Mouse (Mus musculus) heart, embryonic 10.5 days (tissue): ENCODE results near the gene Slc13a5. TPM values are rescaled to one million over a fixed set of nuclear protein-coding genes. Genes with fewer than 3 reads are reported as not detected.

Experiments used
- DNase-seq: peaks from one replicate; pipeline ENCODE4 v3.0.0-alpha.2; 2017; ENCODE audit warnings: low spot score
- H3K27ac ChIP-seq: fragments of 300-500 bp; sonication (generic); 2 replicates; pipeline ENCODE4 v1.5.1; 2016; ENCODE audit warnings: mild to moderate bottlenecking
- H3K27me3 ChIP-seq: fragments of 300-500 bp; sonication (generic); 2 replicates; pipeline ENCODE4 v1.6.1; 2016; ENCODE audit warnings: mild to moderate bottlenecking; ENCODE audit not compliant: poor library complexity, insufficient read depth, severe bottlenecking
- H3K36me3 ChIP-seq: fragments of 300-500 bp; sonication (generic); 2 replicates; pipeline ENCODE4 v1.6.1; 2016; ENCODE audit warnings: mild to moderate bottlenecking, moderate library complexity
- H3K4me1 ChIP-seq: fragments of 300-500 bp; sonication (generic); 2 replicates; pipeline ENCODE4 v1.6.1; 2016; ENCODE audit warnings: mild to moderate bottlenecking
- H3K4me3 ChIP-seq: fragments of 300-500 bp; sonication (generic); 2 replicates; pipeline ENCODE4 v1.5.1; 2016; ENCODE audit warnings: mild to moderate bottlenecking, moderate library complexity
- H3K9me3 ChIP-seq: fragments of 300-500 bp; sonication (generic); 2 replicates; pipeline ENCODE4 v1.6.1; 2016; ENCODE audit warnings: mild to moderate bottlenecking, moderate library complexity
- WGBS: fragments of 180-500 bp; shearing (Covaris S2); methylation state at CpG from one replicate; pipeline ENCODE4 v1.1.7; 2016; 5-methylcytosine and 5-hydroxymethylcytosine counted together
- polyA plus RNA-seq: library from polyadenylated mRNA; unstranded; fragments of >200 nt; fragmentation: Nextera tagmentation; extraction: Ambion mirVana; gene quantifications from 2 replicates; pipeline ENCODE4 v1.2.1, GENCODE M21; 2016

The Slc13a5 gene
- polyA plus RNA-seq, 1 experiment from 2014 or later = 0.18 TPM

DNA sequence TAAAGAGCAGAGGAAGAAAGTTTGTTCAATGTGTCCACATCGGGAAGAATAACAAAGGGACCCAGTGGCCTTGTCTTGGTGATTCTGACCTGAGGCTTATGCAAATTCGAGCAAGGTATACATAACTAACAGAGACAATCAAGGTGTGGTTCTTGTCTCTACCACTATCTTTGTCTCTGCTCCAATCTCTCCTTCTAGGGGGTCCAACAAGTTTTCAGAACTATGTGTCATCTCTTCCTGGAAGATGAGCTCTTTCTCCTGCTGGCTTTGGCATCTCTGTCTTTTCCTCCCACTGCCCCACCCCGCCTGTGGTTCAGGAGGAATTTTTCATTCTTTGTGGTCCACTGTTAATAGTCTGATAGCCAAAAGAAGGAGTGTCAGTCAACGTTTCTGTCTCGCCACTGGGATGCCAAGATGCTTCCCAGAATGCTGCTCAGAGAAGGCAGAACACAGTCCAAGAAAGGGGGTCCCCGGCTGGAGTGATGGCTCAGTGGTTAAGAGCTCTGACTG is 19.0 kb upstream of the Slc13a5 start:
- H3K4me1 ChIP-seq = no peaks in the 10 kb centered on the region
- no peak overlapping the region for H3K4me3 ChIP-seq
- 67% methylated on average over 6 of the region's 6 CpGs for whole genome bisulfite sequencing
- H3K27me3 ChIP-seq = no peaks in the 10 kb centered on the region
- DNase-seq = no peak
- H3K36me3 ChIP-seq = no peaks in the 10 kb centered on the region
- H3K9me3 ChIP-seq = no peaks in the 10 kb centered on the region
- H3K27ac ChIP-seq = no peak overlapping the region

DNA sequence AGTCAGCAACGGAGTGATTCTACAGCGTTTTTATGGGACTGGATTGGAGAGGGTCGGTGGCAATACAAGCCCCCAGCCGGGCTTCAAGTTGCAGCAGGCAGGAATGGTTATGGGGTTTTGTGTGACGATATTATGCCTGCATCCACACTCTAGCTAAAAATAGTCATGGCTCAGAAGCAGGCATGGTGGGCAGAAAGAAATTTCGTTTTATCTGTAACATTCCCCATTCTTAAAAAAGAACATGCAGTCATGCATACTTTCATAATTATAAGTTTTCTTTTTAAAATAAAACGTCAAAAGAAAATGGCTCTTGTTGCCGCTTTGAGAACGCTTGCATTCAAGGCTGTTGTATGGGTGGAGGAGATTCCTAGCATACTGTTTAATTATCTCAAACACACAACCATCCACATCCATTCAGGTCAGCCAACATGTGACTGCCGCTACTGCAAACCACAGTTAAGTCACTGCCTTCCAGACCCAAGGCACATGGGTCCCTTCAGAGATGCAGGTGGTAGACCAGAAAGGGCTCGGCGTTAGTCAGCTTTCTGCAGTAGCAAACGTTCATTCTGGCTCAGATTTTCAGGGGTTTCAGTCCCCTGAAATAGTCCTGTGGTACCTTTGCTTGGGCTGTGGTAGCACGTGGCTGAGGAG is 17.6 kb upstream of the Slc13a5 start:
- no peaks in the 10 kb centered on the region for H3K4me1 ChIP-seq
- no peaks in the 10 kb centered on the region for H3K36me3 ChIP-seq
- H3K27ac ChIP-seq = no peak overlapping the region
- 79% methylated on average over 14 of the region's 14 CpGs for WGBS
- no peak for DNase-seq
- no peak overlapping the region for H3K4me3 ChIP-seq
- no peaks in the 10 kb centered on the region for H3K27me3 ChIP-seq
- H3K9me3 ChIP-seq = no peaks in the 10 kb centered on the region

DNA sequence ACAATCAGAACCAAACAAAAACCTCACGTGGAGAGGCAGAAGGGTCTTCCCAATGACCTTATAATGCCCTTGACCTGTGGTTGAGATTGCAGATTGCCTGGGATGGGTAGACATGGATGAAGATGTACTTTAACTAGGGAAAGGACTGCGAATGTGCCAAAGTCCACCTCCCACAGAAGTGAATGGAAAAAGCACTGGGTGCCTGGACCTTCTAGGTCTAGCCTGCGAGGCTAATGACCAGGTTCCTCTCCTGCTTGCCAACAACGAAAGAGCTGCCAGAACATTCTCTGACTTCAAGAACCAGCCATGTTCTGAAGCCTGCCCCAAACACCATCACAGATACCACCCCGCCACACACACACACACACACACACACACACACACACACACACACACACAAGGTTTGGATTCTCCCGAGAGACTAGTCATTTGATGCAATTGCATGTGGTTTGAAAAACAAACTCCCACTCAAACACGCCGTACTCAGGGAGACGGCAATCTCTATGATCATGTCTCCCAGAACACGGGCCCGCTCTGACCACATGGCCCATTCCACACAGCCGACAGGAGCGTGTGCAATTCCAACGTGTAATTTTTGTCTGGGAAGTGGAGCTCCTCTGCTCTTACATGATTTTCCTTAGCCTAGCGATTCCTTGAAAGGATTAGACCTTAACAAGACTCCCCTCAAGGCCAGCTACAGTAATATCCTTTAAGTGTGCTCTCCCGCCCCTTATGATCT is 16.6 kb upstream of the Slc13a5 start:
- DNase-seq = no peak
- Histone ChIP-seq H3K9me3 (no peaks in the 10 kb centered on the region), H3K4me1 (no peaks in the 10 kb centered on the region), H3K27me3 (no peaks in the 10 kb centered on the region), H3K27ac (no peak overlapping the region), H3K4me3 (no peak overlapping the region), H3K36me3 (no peaks in the 10 kb centered on the region)
- 86% methylated on average over 16 of the region's 16 CpGs for WGBS

DNA sequence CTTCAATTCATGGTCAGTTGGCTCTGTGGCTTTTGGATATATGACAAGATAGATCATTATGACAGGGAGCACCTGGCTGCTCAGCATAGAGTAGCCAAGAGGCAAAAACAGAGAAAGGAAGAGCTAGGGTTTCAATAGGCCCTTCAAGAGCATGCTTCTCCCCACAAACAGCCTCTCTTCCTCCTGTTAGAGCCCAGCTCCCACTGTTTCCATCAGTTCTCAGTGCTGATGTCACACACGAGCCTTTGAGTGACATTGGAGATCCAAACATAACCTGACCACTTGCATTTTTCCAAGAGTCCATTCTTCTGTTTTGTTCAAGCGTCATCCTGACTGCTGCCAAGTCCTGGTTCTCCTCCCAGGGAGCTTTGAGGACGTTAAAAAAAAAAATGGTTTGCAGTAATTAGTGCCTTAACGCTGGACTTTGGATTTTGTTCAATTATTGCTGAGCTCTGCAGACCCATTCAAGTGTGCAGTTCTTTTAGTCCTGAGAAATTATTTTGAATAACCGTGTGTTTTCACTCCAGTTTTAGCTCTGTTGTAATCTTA is 14.9 kb upstream of the Slc13a5 start:
- no peaks in the 10 kb centered on the region for H3K27me3 ChIP-seq
- H3K36me3 ChIP-seq = no peaks in the 10 kb centered on the region
- no peaks in the 10 kb centered on the region for H3K9me3 ChIP-seq
- 71% methylated on average over 5 of the region's 5 CpGs for WGBS
- H3K4me3 ChIP-seq = no peak overlapping the region
- no peak overlapping the region for H3K27ac ChIP-seq
- no peak for DNase-seq
- H3K4me1 ChIP-seq = no peaks in the 10 kb centered on the region

DNA sequence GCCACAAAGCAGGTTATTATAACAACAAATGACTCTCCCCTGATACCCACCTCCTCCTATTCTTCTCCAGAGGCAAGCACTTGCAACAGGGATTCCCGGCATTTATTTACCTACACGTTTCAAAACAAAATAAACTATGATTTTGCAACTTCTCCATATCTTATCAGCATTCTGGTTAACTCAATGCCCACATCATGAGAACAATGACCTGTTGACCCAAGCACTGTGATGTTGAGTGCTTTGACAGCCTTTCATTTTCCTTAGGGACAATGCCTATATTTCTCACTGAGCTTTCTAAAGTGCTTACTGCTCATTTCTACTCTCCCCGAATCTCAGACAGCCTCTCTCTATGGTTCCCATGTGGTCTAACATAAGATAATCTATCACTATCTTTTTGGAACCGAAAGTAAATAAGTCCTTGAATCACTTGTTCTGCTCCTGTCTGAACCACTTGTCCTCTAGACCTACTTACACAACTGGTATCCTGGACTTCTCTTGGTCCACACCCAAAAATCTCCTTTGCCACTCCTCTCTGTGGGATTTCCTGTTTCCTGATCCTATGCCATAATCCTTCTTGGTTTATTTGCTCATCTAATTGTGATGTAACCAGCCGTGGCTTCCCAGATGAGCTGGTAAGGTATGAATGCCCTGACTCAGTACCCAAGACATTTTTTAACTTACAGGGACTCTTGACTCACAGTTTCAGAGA is 14.3 kb upstream of the Slc13a5 start:
- no peak for DNase-seq
- no peaks in the 10 kb centered on the region for H3K36me3 ChIP-seq
- no peak overlapping the region for H3K4me3 ChIP-seq
- 77% methylated on average over 5 of the region's 5 CpGs for WGBS
- no peaks in the 10 kb centered on the region for H3K27me3 ChIP-seq
- no peaks in the 10 kb centered on the region for H3K4me1 ChIP-seq
- H3K9me3 ChIP-seq = no peaks in the 10 kb centered on the region
- no peak overlapping the region for H3K27ac ChIP-seq

DNA sequence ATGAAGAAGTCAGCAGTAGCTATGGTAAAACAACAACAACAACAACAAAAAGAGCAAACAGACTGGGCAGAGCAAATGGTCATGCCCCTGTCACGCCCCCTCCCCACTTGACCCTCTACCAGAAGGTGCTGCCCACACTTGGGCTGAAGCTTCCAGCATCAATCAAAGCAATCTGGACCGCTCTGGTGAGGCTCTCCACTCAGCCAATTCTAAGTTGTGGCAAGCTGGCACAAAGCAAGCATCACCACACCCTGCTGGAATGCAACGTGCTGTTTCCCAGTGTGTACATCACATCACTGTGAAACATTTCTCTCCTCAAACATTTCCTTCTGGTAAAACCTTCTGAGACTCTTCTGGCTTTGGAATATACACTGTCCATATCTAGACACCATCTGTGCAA is 6.3 kb upstream of the Slc13a5 start:
- Histone ChIP-seq H3K27ac (no peak overlapping the region), H3K9me3 (no peaks in the 10 kb centered on the region), H3K36me3 (no peaks in the 10 kb centered on the region), H3K4me3 (no peak overlapping the region), H3K4me1 (peaks cover 8% of the 10 kb centered on the region), H3K27me3 (peaks cover 9% of the 10 kb centered on the region)
- DNase-seq = peak; percentile 51
- WGBS = 63% methylated on average over 3 of the region's 3 CpGs

DNA sequence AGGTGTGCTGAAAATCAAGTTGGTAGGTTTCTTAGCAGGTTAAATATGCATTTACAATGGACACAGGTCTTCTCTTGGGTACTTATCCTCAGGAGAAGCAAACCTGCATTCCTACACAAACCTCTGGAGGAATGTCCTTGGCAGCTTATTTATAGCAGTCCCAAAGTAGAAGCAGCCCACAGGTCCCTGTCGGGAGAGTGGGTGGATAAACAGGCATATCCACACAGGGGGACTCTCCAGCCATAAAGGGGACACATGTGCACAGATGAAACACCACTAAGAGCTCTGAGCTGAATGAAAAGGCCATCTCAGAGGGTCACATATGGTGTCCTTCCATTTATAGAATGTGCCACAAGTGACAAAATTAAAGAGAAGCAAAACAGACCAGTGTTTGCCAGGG is 4.7 kb upstream of the Slc13a5 start:
- peak; percentile 63 for DNase-seq

DNA sequence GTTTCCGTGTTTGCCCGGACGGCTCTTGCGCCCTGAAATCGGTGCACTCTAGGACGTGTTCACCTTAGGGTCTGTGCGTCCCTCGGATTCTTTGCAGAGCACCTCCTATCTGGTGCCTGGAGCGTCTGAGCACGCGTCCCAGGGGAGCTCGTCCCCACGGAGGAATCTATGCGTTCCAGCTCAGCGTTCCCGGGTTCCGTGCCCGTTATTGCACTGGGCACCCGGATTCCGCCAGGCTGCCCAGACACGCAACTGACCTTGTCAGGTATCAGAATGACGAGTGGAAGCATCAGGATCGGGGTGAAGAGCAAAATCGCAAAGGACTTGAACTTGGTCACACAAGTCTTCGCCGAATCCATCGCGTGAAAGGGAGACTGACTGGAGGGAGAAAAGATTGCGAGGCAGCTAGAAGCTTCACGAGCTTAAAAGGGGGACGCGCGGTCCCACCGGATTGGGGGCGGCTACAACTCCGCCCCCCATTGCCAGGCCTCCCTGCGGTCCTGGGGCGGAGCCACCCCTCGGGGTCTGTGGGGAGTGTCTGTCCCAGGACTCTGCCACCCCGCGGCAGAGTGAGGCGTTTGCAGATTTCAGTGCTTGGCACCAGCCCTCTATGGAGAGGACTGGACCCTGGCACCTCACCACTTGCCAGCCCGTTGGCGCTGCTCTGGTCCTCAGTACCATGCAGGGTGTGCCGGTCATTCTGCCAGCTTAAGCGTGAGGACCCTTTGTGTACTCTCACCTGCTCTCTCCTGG is 639 bp downstream of the Slc13a5 start:
- peaks cover 62% of the 10 kb centered on the region for H3K27me3 ChIP-seq

More for the DNA sequence above, 4.7 kb upstream of the Slc13a5 start:
- Histone ChIP-seq H3K9me3 (no peaks in the 10 kb centered on the region), H3K27me3 (peaks cover 25% of the 10 kb centered on the region), H3K27ac (no peak overlapping the region), H3K4me1 (peaks cover 16% of the 10 kb centered on the region), H3K4me3 (no peak overlapping the region), H3K36me3 (no peaks in the 10 kb centered on the region)
- WGBS = 33% methylated on average over 1 of the region's 1 CpGs

DNA sequence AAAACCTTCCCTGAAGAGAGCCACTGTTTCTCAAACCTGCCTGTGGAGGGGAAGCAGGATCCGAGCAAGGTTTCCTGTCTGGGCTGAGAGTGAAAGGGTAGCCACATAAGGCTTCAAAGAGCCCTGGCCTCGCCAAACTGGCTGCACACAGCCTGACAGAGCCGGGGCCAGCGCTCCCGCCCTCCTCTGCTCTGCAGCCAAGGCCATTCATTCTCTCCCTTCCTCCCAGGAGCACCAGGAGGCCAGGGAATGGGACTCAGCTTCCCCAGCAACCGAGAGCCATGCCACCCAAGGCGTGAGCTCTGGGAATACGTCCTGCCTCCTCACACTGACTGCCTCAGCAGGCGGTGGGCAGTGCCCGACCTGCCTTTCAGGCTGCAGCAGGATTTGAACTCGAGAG is 1.5 kb downstream of the Slc13a5 start:
- no peak for DNase-seq
- H3K27me3 ChIP-seq = peaks cover 62% of the 10 kb centered on the region

More for the DNA sequence above, 639 bp downstream of the Slc13a5 start:
- peak overlapping the region; percentile 32 for H3K27ac ChIP-seq
- H3K4me3 ChIP-seq = peak overlapping the region; percentile 64
- WGBS = 2% methylated on average over 46 of the region's 46 CpGs
- peak; percentile 84 for DNase-seq
- H3K9me3 ChIP-seq = no peaks in the 10 kb centered on the region
- H3K4me1 ChIP-seq = peaks cover 26% of the 10 kb centered on the region
- H3K36me3 ChIP-seq = no peaks in the 10 kb centered on the region

DNA sequence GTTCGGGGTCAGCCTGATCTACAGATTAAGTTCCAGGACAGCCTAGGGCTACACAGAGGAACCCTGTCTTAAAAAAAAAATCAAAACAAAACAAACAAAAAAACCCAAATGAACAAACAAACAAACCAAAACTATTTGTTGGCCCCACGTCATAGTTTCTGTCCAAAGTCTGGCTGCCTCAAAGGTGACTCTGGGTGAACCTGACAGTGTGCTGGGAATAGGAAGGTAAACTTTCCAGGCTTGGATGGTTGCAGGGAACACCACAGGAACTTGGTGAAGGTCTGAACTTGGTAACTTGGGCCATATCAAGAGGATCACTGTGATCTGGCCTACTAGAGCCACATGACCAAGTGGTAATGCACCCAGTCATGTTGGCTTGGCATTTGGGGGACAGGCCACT is 10.6 kb downstream of the Slc13a5 start:
- Histone ChIP-seq H3K9me3 (no peaks in the 10 kb centered on the region), H3K4me1 (no peaks in the 10 kb centered on the region), H3K4me3 (no peak overlapping the region), H3K36me3 (no peaks in the 10 kb centered on the region), H3K27ac (no peak overlapping the region), H3K27me3 (peaks cover 23% of the 10 kb centered on the region)
- 70% methylated on average over 2 of the region's 2 CpGs for WGBS
- DNase-seq = no peak

More for the DNA sequence above, 1.5 kb downstream of the Slc13a5 start:
- Histone ChIP-seq H3K36me3 (no peaks in the 10 kb centered on the region), H3K9me3 (no peaks in the 10 kb centered on the region), H3K4me3 (peak overlapping the region; percentile 64; the same call in 1 of the 2 replicates), H3K27ac (no peak overlapping the region), H3K4me1 (peaks cover 23% of the 10 kb centered on the region)
- 9% methylated on average over 11 of the region's 11 CpGs for WGBS

DNA sequence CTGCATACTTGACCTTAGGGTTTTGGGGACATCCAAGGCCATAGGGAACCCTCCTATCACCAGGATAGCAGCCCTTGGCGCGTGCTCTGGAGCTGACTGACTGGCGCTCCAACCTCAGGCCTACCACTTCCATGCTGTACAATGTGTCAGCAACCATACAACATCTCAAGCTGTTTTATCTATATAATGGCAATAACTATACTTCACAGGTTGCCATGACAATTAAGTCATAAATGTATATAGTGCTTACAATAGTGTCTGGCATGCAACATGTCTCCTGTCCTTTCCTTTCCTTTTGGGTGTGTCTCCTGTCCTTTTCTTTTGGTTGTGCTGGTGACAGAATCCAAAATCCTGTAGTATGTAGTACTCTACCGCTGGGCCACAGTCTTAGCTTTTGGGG is 11.4 kb downstream of the Slc13a5 start:
- H3K36me3 ChIP-seq = no peaks in the 10 kb centered on the region
- no peak overlapping the region for H3K27ac ChIP-seq
- 89% methylated on average over 4 of the region's 4 CpGs for WGBS
- peaks cover 23% of the 10 kb centered on the region for H3K27me3 ChIP-seq
- H3K4me1 ChIP-seq = no peaks in the 10 kb centered on the region
- H3K4me3 ChIP-seq = no peak overlapping the region
- DNase-seq = no peak
- no peaks in the 10 kb centered on the region for H3K9me3 ChIP-seq

DNA sequence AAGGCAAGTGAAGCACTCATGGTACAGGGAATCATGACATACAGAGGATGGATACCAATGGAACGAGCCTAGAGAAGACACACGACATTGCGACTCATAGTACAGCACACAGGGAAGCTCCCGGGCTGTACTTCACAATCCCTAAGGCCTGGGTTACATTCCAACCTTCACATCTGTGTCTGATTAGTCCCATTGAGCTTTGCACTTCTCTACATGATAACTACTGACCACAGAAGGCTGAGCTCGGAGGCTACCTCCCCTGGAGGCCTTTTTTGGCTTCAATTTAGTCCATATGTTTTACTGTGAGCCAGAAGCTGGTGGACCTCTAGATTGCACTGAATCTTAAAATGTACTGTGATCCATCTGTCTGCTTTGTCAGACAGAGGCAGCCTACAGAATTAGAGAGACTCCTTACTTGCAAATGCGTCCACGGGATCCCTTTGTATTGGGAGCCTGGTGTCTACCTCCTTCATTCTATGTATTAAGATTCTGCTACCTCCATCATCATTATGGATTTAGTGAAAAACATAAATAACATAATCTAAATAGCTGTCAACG is 21.7 kb downstream of the Slc13a5 start:
- H3K9me3 ChIP-seq = no peaks in the 10 kb centered on the region
- WGBS = 73% methylated on average over 8 of the region's 8 CpGs
- no peak overlapping the region for H3K4me3 ChIP-seq
- DNase-seq = no peak
- H3K27ac ChIP-seq = no peak overlapping the region
- no peaks in the 10 kb centered on the region for H3K4me1 ChIP-seq
- H3K36me3 ChIP-seq = no peaks in the 10 kb centered on the region
- H3K27me3 ChIP-seq = peaks cover 13% of the 10 kb centered on the region; the same call in 1 of the 2 replicates
